Mouse (Mus musculus): ENCODE data around the gene Fut11.

Fut11 gene

DNA sequence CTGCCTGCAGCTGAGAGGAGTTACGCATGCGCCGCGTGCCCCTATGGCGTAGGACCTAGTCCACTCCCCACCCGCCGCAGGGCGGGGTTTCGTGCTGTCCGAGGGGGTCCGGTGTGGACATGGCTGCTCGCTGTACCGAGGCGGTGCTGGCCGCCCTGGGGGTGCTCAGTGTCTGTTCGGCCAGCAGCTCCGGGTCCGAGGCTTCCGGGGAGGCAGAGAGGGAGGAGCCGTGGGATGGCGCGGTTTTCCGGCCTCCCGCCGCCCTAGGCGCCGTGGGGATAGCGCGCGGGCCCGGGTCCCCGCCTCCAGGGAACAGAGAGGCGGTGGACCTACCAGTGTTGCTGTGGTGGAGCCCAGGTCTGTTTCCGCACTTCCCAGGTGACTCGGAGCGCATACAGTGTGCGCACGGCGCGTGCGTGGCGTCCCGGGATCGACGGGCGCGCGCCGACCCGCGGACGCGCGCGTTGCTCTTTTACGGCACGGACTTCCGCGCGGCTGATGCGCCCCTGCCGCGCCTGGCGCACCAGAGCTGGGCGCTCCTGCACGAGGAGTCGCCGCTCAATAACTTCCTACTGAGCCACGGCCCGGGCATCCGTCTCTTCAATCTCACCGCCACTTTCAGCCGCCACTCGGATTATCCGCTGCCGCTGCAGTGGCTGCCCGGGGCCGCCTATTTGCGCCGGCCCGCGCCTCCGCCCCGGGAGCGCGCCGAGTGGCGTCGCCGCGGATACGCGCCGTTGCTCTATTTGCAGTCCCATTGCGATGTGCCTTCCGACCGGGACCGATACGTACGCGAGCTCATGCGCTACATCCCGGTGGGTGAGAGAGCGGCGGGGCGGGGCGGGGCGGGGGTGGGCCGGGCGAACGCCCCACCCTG lies at the start of gene Fut11:
Gene Fut11 (plus strand): TSS at position 85 of the 877 bp plus-strand sequence.
- DNase-seq, result peak; percentile 87 to 91

DNA sequence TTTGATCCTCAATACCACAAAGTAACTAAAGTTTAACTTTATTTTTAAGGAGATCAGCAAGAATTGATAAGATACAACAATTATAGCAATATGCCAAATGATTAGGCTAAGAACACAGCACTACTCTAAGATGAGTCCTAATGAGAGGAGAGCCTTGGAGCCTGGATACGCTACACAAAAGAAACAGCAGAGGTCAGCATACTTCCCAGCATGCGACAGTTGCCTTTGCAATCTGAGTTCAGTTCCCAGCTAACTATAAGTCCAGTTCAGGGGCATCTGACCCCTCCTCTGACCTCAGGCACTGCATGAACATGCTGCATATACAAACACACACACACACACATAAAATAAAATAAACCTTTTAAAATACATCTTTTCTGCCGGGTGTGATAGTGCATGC lies 49.2 kb upstream of the Fut11 start:
- no peak for DNase-seq

DNA sequence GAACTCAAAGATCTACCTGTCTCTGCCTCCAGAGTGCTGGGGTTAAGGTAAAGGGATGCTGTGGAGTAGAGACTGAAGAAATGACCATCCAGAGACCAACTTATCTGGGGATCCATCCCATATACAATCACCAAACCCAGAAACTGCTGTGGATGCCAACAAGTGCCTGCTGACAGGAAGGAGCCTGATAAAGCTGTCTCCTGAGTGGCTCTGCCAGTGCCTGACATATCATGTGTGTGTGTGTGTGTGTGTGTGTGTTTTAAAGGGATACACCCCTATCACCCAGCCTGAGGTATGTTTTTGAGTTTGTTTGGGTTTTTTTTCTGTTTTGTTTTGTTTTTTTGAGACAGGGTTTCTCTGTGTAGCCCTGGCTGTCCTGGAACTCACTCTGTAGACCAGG lies 48.4 kb upstream of the Fut11 start:
- no peak for DNase-seq

DNA sequence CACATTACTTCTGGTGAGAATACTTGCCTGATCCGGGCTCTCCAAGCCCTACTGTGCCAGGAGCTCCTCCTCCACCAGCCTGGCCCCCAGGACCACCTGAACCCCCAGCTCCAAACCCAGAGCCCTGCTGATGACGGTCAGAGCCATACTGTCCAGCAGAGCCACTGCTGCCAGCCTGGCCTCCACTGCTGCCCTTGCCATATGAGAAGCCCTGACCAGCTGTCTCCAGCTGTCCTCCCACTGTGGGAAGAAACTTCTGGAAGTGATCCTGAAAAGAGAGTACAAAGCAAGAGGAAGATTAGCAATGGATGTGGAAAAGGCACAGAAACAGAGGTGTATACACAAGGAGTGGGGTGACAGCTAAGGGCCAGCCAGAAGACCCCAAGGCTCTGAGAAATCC lies 43.8 kb upstream of the Fut11 start:
- DNase-seq, result peak; percentile 17 to 18

DNA sequence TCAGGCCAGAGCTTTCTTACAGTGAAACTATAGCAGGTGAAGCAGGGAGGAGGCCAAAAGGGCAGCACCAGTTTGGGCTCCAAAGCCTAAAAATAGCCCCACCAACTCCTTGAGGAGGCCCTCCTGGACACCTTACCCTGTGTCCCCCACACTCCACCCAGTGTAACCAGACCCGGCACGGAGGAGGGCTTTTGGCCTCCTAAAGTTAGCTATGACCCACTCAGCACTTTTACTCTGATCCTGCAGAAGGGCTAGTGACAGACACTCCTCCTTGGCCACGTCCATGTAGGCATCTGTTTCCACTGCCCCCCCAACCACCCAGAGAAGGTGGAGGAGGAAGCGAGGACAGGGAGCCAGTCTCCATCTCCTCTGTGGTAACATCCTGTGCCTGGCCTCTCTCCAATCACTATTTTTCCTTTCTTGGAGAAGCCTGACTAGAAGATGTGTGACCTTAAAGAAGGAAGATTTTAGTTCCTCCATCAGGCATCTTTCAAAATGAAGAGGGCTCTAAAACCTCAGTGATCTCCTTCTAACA lies 43.0 kb upstream of the Fut11 start:
- DNase-seq, result no peak

DNA sequence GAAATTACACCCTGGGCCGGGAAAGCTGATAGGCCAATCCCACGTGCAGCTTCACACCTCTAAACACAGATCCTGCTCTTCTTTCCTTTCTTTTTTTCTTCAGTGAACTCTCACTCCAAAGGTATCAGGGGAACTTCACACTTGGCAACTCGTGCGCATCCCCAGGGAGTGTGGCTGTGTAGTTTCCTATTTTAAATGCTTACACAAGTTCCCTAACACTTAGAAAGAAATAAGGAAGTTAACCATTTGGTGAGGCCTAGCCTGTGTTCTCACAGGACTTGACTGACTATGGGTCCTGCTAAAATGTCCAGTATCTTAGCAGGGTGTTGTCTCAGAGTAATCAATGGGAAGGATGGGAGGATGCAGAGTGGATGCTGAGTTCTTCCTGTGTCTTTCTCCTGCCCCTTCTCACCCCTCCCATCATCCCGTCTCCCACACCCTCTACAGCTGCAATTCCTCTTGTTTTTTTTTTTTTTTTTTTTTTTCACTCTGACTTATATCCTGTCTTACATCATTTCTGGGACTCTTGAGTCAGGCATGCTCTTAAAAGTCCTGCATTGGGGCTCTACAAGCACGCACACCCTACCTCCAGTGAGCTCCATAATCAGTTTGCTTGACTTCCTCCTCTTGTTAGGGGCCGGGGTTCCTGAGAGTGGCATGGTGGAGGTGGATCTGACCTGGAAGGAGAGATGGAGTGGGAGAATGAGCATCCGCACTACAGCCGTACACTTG lies 39.9 kb upstream of the Fut11 start:
- no peak for DNase-seq

DNA sequence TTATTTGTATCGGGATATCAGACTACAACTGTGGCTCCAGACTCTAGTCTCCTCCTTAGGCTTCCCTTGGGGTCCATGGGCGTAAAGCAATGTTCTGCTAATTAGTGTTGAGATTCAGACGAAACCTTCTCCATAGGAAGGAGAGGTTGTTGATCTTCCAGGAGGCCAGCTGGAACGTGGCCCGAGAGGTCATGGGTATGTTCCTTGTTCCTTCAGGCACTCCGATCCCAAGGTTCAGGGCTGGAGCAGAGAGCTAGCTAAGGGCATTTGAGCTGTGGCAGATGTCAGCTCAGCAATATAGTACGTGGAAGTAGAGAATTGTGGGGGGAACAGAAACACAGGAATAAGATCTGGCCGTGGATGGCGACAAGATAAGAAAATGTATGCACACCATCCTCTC lies 39.0 kb upstream of the Fut11 start:
- DNase-seq, result no peak

DNA sequence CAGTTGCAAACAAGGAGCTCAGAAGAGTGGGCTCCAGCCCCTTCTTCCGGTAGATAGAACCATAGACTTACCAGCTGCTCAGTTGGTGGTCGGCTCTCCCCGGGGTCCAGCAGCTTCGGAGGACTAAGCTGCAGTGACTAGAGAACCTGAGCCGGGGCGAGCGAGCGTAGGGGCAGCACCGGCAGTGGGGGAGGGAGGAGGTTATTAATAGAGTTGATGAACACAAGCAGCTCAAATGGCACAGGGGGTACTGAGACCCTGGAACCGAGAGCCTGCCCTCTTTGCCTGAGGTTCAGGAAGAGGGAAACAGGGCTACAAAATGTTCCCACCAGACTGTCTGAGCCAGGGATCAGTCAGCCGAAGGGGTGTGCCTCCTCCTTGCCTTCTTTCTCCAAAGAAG lies 38.4 kb upstream of the Fut11 start, which contains the start of gene Myoz1:
Gene Myoz1 (minus strand): TSS at position 180 of the 400 bp plus-strand sequence.
- DNase-seq, result no peak

DNA sequence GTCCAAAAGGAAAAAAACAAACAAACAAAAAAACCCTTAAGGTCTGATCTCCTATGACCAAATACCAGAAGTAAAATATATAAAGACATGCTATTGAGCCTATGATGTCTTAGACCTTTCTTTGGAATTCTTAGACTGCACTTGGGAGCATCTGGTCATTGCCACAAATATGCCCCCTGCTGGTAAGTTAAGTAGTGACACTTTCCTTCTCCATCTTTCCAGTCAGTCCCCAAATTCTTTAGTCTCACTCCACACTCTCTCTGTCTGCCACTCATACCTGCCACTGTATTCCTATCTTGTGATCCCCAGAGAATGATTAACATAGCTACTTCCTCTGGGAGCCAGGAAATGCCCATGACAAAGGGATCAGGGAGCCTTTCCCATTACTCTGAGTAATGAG lies 36.4 kb upstream of the Fut11 start:
- peak in 1 of 2 experiments; percentile 51 for DNase-seq

DNA sequence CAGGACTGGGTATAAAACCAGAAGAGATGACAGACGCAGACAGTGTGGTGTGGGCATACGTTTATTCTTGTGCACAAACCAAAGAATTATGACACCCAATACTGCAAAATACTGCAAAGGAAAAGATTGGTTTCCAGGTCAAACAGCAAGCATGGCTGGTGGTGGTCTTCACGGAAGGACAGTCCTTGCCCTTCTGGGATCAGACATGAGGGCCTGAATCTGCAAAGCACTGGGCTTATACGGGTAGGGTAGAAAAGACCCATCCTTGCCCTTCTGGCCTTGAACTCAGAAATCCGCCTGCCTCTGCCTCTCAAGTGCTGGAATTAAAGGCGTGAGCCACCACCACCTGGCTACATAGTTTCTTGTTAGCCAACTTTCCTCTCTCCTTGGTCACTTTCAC lies 35.9 kb upstream of the Fut11 start:
- DNase-seq, result no peak

DNA sequence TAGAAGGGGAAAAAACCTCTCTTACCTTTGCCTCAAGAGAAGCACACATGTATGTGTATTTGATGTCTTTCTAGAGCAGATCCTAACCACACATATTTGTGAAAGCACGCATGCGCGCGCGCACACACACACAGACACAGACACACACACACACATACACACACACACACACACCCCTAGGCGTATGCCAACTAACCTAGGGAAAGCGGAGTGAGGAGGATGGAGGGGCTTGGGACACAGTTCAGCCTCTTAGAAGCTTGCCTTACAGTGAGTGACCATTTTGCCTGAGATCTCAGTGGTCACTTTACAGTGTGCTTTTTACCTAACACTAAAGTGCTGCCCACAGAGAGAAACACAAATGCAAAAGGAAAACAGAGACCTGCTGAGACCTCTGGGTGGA lies 35.1 kb upstream of the Fut11 start:
- no peak for DNase-seq

DNA sequence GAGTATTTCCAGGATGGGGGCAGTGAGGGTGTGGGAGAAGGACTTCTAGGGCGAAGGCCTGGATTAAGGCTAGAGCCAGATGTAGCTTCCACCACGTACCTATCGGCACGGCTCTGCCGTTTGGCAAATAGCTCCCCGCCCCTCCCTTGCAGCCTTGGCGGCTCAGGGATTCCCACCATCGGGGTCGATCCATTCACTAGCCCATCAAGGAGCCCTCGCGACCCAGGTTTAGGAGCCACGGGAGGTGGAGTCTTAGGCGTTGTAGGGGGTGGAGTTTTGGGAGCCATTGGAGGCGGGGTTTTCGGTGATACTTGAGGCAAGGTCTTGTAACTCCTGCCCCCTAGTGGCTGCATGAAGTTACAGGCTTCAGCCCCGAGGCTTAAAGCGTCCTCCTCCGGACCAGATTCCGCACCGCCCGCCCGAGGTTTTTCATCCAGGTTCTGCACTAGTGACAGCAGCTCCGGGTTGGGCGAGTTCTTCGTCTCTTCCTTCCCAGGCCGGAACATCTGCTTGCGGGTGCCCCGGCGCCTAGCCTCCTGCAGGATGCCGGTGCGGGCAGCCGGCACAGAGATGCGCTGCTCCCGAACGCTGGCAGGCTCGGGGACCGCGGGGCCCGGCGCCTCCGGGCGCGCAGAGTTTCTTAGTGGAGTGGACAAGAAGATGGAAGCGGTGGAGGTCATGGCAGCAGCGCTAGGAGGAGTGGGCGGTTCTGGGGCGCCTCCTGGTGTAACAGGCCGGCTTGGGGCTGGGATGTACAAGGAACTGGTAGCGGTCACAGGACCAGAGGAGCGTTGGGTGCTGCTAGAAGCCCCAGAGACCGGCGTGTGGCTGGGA lies 33.7 kb upstream of the Fut11 start:
- peak; percentile 93 to 96 for DNase-seq

DNA sequence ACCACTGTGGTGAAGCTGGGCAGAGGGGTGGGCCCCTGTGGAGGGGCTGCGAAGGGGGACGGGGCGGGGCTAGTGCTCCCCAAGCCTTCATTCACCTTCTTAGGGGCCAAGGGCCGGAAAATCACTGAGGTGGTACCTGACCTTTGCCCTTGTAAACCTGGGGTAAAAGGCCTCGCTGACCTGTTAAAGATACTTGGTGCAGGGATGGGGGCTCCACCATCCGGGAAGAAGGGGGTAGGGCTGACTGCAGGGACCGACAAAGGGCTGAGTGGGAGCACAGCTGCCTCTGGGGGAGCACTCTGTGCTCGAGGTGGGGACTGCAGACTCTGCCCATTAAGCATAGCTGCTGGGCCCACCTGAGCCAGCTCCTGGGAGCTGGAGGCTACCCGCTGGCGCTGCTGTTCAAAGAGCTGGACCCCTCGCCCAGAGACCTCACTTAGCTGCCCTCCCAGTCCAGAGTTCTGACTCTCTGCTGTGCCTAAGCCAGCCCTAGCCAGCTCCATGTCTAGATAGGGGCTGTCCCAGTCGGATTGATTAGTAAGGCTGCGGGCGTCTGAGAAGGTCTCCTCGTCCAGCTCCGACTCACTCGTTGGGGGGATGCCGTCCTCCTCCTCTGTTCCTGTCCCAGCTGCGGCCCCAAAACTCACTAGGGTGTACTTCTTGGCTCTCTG lies 33.0 kb upstream of the Fut11 start:
- DNase-seq, result no peak

DNA sequence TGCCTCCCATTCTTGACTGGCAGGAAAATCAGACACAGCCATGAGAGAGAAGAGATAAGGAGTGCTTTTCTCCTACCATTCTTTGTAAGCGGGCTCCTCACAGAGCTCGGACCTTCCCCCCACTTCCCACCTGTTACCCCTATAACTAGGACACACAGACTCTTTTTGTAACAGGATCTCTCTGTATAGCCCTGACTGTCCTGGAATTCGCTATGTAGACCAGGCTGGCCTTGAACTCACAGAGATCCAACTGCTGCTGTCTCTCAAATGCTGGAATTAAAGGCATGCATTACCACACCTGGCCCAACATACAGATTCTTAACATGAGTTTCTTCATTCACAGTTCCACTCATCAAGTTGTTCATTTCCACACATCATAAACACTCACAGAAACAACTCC lies 32.0 kb upstream of the Fut11 start:
- no peak for DNase-seq

DNA sequence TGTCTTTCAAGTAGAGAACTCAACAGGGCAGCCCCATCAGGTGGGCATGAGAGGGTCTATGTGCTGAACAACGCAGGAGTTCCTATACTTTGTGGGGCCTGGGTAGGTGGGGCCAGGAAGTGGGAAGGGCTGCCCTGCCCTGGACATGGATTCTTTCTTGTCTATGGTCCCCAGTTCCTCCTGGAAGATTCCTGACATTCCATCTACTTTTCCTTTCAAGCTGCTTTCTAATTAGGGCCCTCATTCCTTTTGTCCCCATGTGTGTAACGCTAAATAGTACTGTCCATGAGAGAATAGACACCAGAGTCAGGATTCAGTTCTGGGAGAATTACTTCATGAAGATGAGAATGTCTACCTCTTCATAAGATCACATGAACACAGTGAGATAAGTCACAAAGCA lies 31.2 kb upstream of the Fut11 start:
- no peak for DNase-seq

DNA sequence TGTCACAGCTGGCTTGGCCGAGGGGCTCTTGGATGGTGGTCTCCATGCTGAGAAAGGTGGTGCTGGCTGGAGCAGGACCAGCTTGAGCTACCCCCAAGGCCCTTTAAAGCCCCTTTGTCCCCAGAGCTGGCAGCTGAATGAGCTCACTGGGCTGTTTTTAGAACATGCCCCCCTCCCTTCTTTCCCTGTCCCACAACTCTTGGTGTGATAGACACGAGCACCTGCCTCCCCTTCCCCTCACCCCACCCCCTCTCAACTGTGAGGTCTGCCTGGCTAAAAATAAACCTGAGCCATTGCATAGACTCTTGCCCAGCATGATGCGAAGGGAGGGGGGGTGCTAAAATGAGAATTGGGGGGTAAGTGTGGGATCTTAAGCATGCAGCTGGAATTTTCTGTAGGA lies 30.3 kb upstream of the Fut11 start:
- DNase-seq, result no peak

DNA sequence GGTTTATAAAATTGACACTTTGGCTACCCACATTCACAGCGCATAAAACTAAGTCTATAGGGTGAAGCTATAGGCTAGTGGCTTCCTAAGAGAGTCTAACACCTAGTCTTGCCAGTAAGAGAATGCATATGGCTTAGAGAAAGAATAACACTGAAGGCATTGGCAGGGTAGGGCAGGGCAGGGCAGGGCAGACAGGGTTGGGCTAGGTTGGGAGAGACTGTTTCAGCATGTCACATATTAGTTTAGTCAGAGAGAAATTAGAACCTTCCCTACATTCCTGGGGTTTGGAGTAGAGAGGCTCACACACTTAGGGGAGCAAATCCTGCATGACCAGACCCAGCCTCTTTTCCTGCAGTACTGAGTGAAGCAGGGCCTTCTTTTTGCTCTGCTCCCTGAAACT lies 27.3 kb upstream of the Fut11 start:
- DNase-seq, result no peak

DNA sequence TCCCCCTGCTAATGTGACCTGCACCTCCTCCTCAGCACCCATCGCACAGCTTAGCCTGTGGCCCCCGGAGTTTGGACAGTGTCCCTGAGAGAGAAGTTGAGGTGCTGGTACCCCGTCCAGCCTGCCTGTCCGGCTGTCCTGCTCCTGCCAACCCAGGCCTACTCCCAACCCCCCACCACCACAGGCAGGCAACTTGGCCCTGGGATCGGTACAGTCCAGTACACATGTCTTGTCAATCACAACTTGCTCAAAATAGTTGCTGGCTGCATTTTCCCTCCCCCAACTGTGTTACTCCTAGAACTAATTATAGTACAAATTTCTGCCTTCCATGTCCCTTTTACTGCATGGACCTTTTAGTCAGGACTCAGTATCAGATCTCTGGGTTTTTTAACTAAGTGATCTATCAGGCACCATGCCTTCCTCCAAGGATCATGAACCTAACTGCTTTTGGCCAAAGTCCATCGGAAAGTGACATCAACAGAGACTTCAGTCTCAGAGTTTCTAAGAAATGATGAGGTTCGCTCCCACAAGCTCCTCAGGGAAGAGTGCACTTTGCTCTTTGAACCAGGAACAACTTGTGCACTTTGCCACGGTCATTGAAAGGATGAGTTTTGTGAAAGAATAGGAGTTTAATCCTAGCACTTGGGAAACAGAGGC lies 26.5 kb upstream of the Fut11 start, which contains the start of gene Synpo2l:
Gene Synpo2l (minus strand): TSS at position 201 of the 657 bp plus-strand sequence.
- no peak for DNase-seq

DNA sequence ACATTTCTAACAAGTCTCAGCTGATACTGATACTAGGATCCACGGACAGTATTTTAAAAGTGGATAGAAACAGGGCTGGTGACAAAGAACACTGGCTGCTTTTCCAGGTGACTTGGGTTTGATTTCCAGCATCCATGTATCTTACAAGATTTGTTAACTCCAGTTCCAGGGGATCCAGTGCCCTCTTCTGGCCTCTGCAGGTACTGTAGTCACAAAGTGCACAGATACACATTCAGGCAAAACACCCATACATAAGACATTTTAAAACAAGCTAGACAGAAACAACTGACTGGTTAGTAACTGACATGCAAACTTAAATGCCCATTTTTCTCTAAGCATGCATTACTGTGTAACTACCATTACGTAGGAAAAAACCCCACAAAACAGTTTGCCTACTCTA lies 21.8 kb upstream of the Fut11 start:
- no peak for DNase-seq

DNA sequence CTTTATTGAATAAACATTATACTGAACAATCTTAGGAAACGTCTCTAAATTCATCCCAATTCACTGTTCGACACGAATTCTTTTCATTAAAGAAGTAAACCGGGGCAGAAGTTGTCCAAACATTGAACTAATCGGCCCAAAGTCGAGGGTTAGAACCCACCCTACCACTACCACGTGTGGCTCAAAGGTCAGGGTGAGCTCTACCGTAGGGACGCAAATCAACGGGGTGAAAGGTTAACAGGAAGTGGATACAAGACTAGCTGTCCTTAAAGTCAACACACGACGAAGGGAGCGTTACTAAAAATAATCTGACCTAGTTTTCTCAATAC lies 21.1 kb upstream of the Fut11 start:
- DNase-seq, result no peak

DNA sequence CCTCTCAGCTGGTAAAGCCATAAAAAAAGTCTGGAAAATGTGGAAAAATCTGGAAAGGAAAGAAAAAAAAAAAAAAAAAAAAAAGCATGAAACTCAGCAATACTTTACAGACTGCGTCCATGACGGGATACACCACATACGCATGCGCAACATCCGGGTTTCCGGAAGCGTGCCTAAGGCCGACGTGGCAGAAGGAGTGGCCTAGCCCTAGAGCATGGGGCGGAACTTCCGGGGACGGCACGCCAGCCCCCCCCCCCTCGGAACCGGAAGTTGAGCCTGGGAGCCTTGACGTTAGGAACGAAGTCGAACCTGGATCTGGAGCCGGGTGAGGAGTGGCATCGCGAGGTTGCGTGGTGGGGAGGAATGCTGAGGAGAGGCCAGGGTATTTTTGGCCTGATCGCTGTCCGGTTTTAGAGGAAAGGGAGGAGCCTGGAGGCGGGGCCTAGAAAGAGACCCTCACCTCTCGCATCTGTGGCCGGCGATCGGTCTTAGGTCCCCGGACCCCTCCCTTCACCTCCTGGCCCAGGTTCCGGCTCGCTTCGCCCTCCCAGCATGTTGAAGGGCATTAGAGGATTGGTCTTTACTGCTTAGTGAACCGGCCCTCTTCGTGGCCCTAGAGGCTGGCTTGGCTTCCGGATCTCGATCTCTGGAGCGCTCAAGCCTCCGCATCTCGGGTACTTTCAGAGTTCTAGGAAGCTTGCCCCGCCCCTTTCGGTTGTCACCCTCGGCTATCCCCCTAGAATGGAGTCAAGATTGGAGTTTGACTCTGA lies 20.5 kb upstream of the Fut11 start, which contains the start of gene Sec24c:
Gene Sec24c (plus strand): TSS at position 245 of the 770 bp plus-strand sequence.
- DNase-seq, result peak; percentile 97 to 98

Measured in lung, adult 18-20 months (tissue).